Comparison of ENCODE assay signal across 8 mouse cellular contexts in the genomic region with DNA sequence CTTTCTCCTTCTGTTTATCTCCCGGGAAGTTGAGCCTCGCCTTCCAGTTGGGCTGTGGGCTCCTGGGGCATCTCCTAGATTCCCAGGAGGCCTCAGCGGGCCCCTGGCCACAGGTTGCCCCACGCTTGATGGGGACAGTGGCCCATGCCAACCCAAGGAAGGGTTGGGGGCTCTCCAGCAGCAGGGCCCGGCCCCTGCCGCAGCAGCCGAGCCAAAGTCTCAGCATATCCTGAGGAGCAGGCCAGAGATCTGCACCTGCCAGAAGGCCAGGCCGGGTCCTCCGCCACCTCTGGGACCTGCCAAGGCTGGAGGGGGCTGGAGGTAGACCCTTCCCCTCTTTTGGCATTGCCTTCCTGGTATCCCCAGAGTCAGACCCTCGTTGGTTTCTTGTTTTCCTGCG. TPM values are rescaled to one million over a fixed set of nuclear protein-coding genes. Genes with fewer than 3 reads are reported as not detected.
A peak's percentile ranks its signal among the peaks of the same experiment; 100 is the strongest.
DNase-seq lines count a peak whose midpoint lies in the region; ATAC-seq and TF ChIP-seq lines count a peak whose summit lies in the region.
"Had no signal": no experiment of that assay in that cellular context is flagged by ENCODE, and none has a peak within 500 bp of the region (broad histone marks: within the 10 kb centered on the region; RNA-seq: fewer than 3 reads in every experiment).

No protein-coding gene starts in this region.

- no peak overlapping the region for H3K27ac ChIP-seq in lung, embryonic 14.5 days (ENCODE audit: low read depth)
- H3K27ac ChIP-seq in lung, postnatal 0 days (ENCODE audit: low read length), result no peak overlapping the region
- peak overlapping the region; percentile 51 for H3K27ac ChIP-seq in forebrain, embryonic 15.5 days (replicated peaks)
- H3K27ac ChIP-seq in limb, embryonic 14.5 days (replicated peaks; ENCODE audit: low read depth, low read length), result no peak overlapping the region
- H3K27ac ChIP-seq in stomach, embryonic 16.5 days (ENCODE audit: low read length), result no peak overlapping the region

- no peak for TF ChIP-seq CTCF in lung, embryonic 14.5 days (IDR thresholded peaks at IDR 0.05; ENCODE audit: low read depth)
- no peak for TF ChIP-seq CTCF in lung, postnatal 0 days (IDR thresholded peaks at IDR 0.05)

- DNase-seq in lung, embryonic 14.5 days, result no peak
- DNase-seq in lung, postnatal 0 days (ENCODE audit: low spot score), result no peak
- DNase-seq in limb, embryonic 14.5 days (ENCODE audit: low spot score), result no peak
- DNase-seq in right cerebral cortex, adult 2 months (ENCODE audit: low spot score in 2 of 2), result no peak
- no peak for DNase-seq in heart, postnatal 25 days (ENCODE audit: low spot score)
- DNase-seq: heart, adult 11 months had no signal

- peaks cover 54% of the 10 kb centered on the region for H3K27me3 ChIP-seq in lung, embryonic 14.5 days (ENCODE audit: insufficient read depth, low read length)
- peaks cover 54% of the 10 kb centered on the region for H3K27me3 ChIP-seq in lung, postnatal 0 days (replicated peaks; ENCODE audit: insufficient read depth, low read length)
- H3K27me3 ChIP-seq in forebrain, embryonic 15.5 days, result peaks cover 24% of the 10 kb centered on the region
- H3K27me3 ChIP-seq in limb, embryonic 14.5 days (ENCODE audit: control insufficient read depth, insufficient read depth, low read length), result peaks cover 59% of the 10 kb centered on the region
- peaks cover 66% of the 10 kb centered on the region for H3K27me3 ChIP-seq in stomach, embryonic 16.5 days (ENCODE audit: control insufficient read depth, insufficient read depth, low read length)

- no peaks in the 10 kb centered on the region; the same call in 1 of the 2 replicates for H3K9me3 ChIP-seq in lung, embryonic 14.5 days (ENCODE audit: low read depth, low read length)
- no peaks in the 10 kb centered on the region for H3K9me3 ChIP-seq in lung, postnatal 0 days (ENCODE audit: low read length)
- H3K9me3 ChIP-seq in forebrain, embryonic 15.5 days, result no peaks in the 10 kb centered on the region
- no peaks in the 10 kb centered on the region for H3K9me3 ChIP-seq in limb, embryonic 14.5 days (ENCODE audit: control insufficient read depth, low read length)
- peaks cover 6% of the 10 kb centered on the region; the same call in 1 of the 2 replicates for H3K9me3 ChIP-seq in stomach, embryonic 16.5 days (replicated peaks; ENCODE audit: control insufficient read depth, low read length)

- no peaks in the 10 kb centered on the region for H3K36me3 ChIP-seq in lung, embryonic 14.5 days (ENCODE audit: insufficient read depth)
- no peaks in the 10 kb centered on the region for H3K36me3 ChIP-seq in lung, postnatal 0 days (ENCODE audit: insufficient read depth, low read length)
- no peaks in the 10 kb centered on the region for H3K36me3 ChIP-seq in forebrain, embryonic 15.5 days
- no peaks in the 10 kb centered on the region for H3K36me3 ChIP-seq in limb, embryonic 14.5 days (ENCODE audit: control insufficient read depth, insufficient read depth, low read length)
- no peaks in the 10 kb centered on the region for H3K36me3 ChIP-seq in stomach, embryonic 16.5 days (ENCODE audit: control insufficient read depth, insufficient read depth, low read length)

- H3K4me3 ChIP-seq in lung, embryonic 14.5 days (ENCODE audit: low read depth, low read length), result peak overlapping the region; percentile 43; the same call in 1 of the 2 replicates
- H3K4me3 ChIP-seq in lung, postnatal 0 days (ENCODE audit: low read depth, low read length), result no peak overlapping the region
- H3K4me3 ChIP-seq in forebrain, embryonic 15.5 days, result peak overlapping the region; percentile 80
- peak overlapping the region; percentile 41 for H3K4me3 ChIP-seq in limb, embryonic 14.5 days (replicated peaks; ENCODE audit: low read length)
- peak overlapping the region; percentile 50; the same call in 1 of the 2 replicates for H3K4me3 ChIP-seq in stomach, embryonic 16.5 days (replicated peaks; ENCODE audit: low read length)

- WGBS in lung, embryonic 14.5 days, result 4% methylated on average over 11 of the region's 11 CpGs
- WGBS in lung, postnatal 0 days, result 4% methylated on average over 11 of the region's 11 CpGs
- WGBS in forebrain, embryonic 15.5 days, result 0% methylated on average over 11 of the region's 11 CpGs
- WGBS in limb, embryonic 14.5 days, result 5% methylated on average over 8 of the region's 11 CpGs
- WGBS in stomach, embryonic 16.5 days, result under 1% methylated on average over 11 of the region's 11 CpGs

- intact Hi-C loops in heart, postnatal 25 days (cut with DNase I), result no loop called here

- no peak for TF ChIP-seq POLR2A in limb, embryonic 14.5 days (IDR thresholded peaks at IDR 0.05; ENCODE audit: borderline replicate concordance, extremely low read depth, insufficient read depth, insufficient read length)

- no peaks in the 10 kb centered on the region for H3K4me1 ChIP-seq in lung, embryonic 14.5 days (ENCODE audit: insufficient read depth)
- H3K4me1 ChIP-seq in lung, postnatal 0 days (ENCODE audit: insufficient read depth, low read depth, low read length), result no peaks in the 10 kb centered on the region
- peaks cover 31% of the 10 kb centered on the region for H3K4me1 ChIP-seq in forebrain, embryonic 15.5 days
- H3K4me1 ChIP-seq in limb, embryonic 14.5 days (ENCODE audit: control insufficient read depth, insufficient read depth, low read length), result peaks cover 4% of the 10 kb centered on the region; the same call in 1 of the 2 replicates
- no peaks in the 10 kb centered on the region; the same call in 1 of the 2 replicates for H3K4me1 ChIP-seq in stomach, embryonic 16.5 days (ENCODE audit: control insufficient read depth, insufficient read depth, low read length)

- H3K9ac ChIP-seq in lung, embryonic 14.5 days, result no peak overlapping the region
- no peak overlapping the region for H3K9ac ChIP-seq in lung, postnatal 0 days (replicated peaks; ENCODE audit: low read depth)
- H3K9ac ChIP-seq in forebrain, embryonic 15.5 days (replicated peaks), result peak overlapping the region; percentile 73
- H3K9ac ChIP-seq in limb, embryonic 14.5 days (ENCODE audit: low read depth, low read length, severe bottlenecking), result no peak overlapping the region
- no peak overlapping the region for H3K9ac ChIP-seq in stomach, embryonic 16.5 days (ENCODE audit: low read length)

- no peak for TF ChIP-seq EP300 in lung, postnatal 0 days (IDR thresholded peaks at IDR 0.05)

- H3K4me2 ChIP-seq in lung, embryonic 14.5 days, result peak overlapping the region; percentile 91; the same call in 1 of the 2 replicates
- H3K4me2 ChIP-seq in lung, postnatal 0 days (replicated peaks; ENCODE audit: low read depth, low read length), result no peak overlapping the region
- peak overlapping the region; percentile 75 for H3K4me2 ChIP-seq in forebrain, embryonic 15.5 days (replicated peaks)
- H3K4me2 ChIP-seq in limb, embryonic 14.5 days (replicated peaks; ENCODE audit: low read depth, low read length, severe bottlenecking), result peak overlapping the region; percentile 79
- no peak overlapping the region; the same call in 1 of the 2 replicates for H3K4me2 ChIP-seq in stomach, embryonic 16.5 days (ENCODE audit: low read depth, low read length)

- no peak for ATAC-seq in lung, embryonic 14.5 days (ENCODE audit: insufficient read depth)
- no peak for ATAC-seq in lung, postnatal 0 days
- ATAC-seq in forebrain, embryonic 15.5 days (replicated peaks), result peak; percentile 14; the same call in 1 of the 2 replicates
- ATAC-seq in limb, embryonic 14.5 days (ENCODE audit: low FRiP score, low read depth), result no peak
- ATAC-seq in stomach, embryonic 16.5 days (ENCODE audit: insufficient read depth, low FRiP score), result no peak

RNA-seq across cellular contexts. Expression of a gene that starts 1.6 kb away (rescaled TPM):
- polyA plus RNA-seq in lung, embryonic 14.5 days (2014; fragmentation: Nextera tagmentation; extraction: Ambion mirVana), result 0.22 and 0.42 TPM in 2 replicates
- 0.08 and 0.13 TPM in 2 replicates for polyA plus RNA-seq in lung, postnatal 0 days (2015; fragmentation: Nextera tagmentation; extraction: Ambion mirVana)
- polyA plus RNA-seq in forebrain, embryonic 15.5 days (2015; fragmentation: Nextera tagmentation; extraction: Ambion mirVana), result 79.9 and 82.5 TPM in 2 replicates
- polyA plus RNA-seq in limb, embryonic 14.5 days (2012; rRNA removed), result 0.25 and 0.36 TPM in 2 replicates
- polyA plus RNA-seq in limb, embryonic 14.5 days (2014; fragmentation: Nextera tagmentation; extraction: Ambion mirVana), result 0.19 and 0.77 TPM in 2 replicates
- 2.0 and 2.7 TPM in 2 replicates for polyA plus RNA-seq in stomach, embryonic 16.5 days (2015; fragmentation: Nextera tagmentation; extraction: Ambion mirVana)
- not detected for total RNA-seq in heart, postnatal 25 days (2021)

Comparison
In these comparisons a context has a peak if more than half of its experiments do, and no peak if none do; other contexts are left out.
1. H3K4me2 ChIP-seq: peak in lung, embryonic 14.5 days (single experiment), forebrain, embryonic 15.5 days (single experiment) and limb, embryonic 14.5 days (single experiment); none in lung, postnatal 0 days (single experiment) and stomach, embryonic 16.5 days (single experiment).
2. RNA of a gene that starts 1.6 kb away (polyA plus RNA-seq): 79.9 to 82.5 TPM in forebrain, embryonic 15.5 days; 2.0 to 2.7 TPM in stomach, embryonic 16.5 days, 0.19 to 0.77 TPM in limb, embryonic 14.5 days, 0.22 to 0.42 TPM in lung, embryonic 14.5 days and 0.08 to 0.13 TPM in lung, postnatal 0 days; every median in the first group is over 10 times any median in the second.